Mouse (Mus musculus) T-helper 1 cell (primary cell): ENCODE measurements around the gene Neurog1.

ENCODE experiments used
- in situ Hi-C: fragments of 300-600 bp; cut with MboI, MseI; formaldehyde crosslinking; loops from one replicate; pipeline ENCODE4 v1.15.1; 2025; ENCODE audit warnings: high pct_unique_total_duplicates

The Neurog1 gene

GRCm38 (mm10) chr13:56251924-56252619, at the start of gene Neurog1:
Gene Neurog1, minus strand, starts transcription at chr13:56252163.
- in situ Hi-C loops: no loop called here

GRCm38 (mm10) chr13:56299336-56299735, 47.4 kb upstream of the Neurog1 start:
- in situ Hi-C loops: loop anchor here (25.0 kb wide), 1 partner anchor 138 kb away; the partner anchor contains the start of genes Gm3045 and Slc25a48

DNA sequence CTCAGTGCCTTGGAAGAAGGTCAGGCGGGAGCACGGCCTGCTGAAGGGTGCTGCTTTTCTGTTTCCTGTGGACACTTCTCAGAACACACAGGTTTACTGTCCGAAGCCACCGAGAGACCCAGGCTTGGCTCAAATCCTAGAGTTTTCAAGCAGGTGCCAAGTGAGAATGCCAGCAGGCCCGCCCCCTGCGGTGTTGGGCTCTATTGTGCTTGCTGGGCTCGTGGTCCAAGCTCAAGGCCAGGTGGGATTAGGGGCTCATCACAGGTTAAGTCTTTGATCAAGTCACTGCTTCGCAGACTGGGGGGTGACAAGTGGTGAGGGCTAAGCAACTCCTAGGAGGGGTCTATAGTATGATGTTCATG, 44.7 kb upstream of the Neurog1 start:
- in situ Hi-C loops: loop anchor here (25.0 kb wide), 1 partner anchor 141 kb away; the partner anchor contains the start of genes Gm3045 and Slc25a48

DNA sequence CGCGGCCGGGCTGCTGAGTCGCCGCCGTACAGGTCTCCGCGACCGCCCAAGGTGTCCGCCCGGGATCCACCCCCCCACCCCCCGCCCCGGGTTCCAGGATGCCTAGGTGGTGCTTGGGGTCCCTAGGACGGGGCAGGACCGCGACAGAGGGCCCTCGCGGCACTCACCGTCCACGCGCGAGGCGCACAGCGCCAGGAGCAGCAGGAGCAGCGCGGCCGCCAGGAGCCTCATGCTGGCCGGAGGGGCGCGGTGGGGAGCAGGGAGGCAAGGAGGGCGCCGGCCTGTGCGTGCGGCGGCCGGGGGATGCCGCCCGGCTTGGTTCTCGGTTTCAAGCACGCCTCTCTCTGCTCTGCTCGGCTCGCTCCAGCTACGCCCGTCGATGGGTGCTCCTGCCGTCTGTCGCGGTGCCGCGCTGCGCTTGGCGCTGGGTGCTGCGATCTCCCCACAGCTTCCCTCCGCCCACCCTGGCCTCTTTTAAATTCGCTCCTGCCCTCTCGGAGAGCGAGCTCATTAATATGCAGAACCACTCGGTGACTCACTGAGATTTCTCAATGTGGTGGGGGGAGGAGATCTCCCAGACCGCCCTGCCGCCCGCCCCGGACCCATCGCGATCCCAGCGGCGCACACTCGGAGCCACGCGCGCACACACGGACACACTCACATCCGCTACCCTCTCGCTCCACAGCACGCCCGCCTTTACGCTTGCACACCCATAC, 44.1 kb upstream of the Neurog1 start, which contains the start of gene Cxcl14:
Gene Cxcl14 (minus strand): TSS at position 609 of the 716 bp plus-strand sequence.
- in situ Hi-C loops: loop anchor here (25.0 kb wide), 1 partner anchor 141 kb away; the partner anchor contains the start of genes Gm3045 and Slc25a48

- in situ Hi-C loops: loop anchor here (25.0 kb wide), 1 partner anchor 142 kb away; the partner anchor contains the start of genes Gm3045 and Slc25a48
Measured at GRCm38 (mm10) chr13:56295586-56295942, 43.6 kb upstream of the Neurog1 start.

DNA sequence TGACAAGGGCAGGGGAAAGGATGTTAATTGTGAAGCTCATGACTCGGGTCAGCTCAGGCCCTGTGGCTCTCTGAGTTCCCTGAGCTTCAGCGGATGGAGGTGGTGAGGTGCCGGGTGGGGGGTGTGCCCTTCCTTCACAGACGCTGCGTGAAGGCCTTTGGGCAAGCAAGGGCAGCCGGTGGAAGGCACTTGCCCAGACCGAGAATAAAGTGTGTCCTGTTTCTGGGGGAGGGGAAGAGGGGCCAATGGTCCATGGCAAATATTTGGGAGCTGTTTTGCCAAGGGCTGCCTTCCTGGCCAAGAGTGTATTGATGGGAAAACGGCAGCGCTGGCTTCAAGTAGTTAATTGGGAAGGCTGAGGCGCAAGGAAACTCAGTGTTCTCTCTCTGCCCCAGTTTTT, 42.9 kb upstream of the Neurog1 start:
- in situ Hi-C loops: loop anchor here (25.0 kb wide), 1 partner anchor 142 kb away; the partner anchor contains the start of genes Gm3045 and Slc25a48

- in situ Hi-C loops: loop anchor here (25.0 kb wide), 1 partner anchor 147 kb away; the partner anchor contains the start of genes Gm3045 and Slc25a48
Measured at GRCm38 (mm10) chr13:56289998-56290397, 38.0 kb upstream of the Neurog1 start.

- in situ Hi-C loops: loop anchor here (25.0 kb wide), 1 partner anchor 148 kb away; the partner anchor contains the start of genes Gm3045 and Slc25a48
Measured at GRCm38 (mm10) chr13:56289261-56289660, 37.3 kb upstream of the Neurog1 start.

GRCm38 (mm10) chr13:56288601-56289000, 36.6 kb upstream of the Neurog1 start:
- in situ Hi-C loops: loop anchor here (25.0 kb wide), 1 partner anchor 149 kb away; the partner anchor contains the start of genes Gm3045 and Slc25a48

DNA sequence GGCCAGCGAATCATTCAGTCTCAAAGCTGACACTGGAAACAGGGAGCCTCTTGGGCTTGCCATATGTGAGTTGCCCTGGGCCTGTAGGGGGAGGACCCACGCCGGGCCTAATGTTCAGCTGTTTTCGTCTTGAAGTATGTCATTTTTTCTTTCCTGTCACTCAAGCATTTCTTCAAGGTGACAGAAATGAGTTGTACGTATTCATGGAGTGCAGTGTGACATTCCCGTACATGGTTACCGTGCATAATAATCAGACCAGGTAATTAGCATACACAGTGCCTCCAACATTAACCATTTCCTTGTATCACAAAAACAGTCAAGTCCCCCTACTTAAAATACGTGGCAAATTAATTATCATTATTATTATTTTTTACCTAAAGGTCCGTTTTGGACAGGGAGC, 35.1 kb upstream of the Neurog1 start:
- in situ Hi-C loops: loop anchor here (25.0 kb wide), 1 partner anchor 150 kb away; the partner anchor contains the start of genes Gm3045 and Slc25a48

DNA sequence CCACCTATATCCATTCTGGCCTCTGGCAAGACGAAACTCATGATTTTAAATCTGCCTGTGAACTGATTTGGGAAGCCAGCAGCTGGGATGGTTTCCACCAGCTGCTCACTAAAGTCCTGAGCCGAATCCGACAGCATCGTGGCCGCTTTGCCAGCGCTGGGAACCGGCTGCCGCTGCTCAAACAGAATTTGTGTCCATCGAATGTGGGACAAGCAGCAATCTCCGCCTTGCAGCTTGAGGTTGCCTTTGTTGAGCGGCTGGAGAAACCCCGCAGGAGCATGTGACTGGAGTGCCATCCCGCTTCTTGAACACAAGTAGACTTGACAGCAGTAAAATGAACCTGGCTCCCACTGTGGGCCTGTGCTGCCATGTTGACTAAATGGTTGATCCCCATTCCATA, 31.4 kb upstream of the Neurog1 start:
- in situ Hi-C loops: loop anchor here (25.0 kb wide), 1 partner anchor 154 kb away; the partner anchor contains the start of genes Gm3045 and Slc25a48

- in situ Hi-C loops: loop anchor here (25.0 kb wide), 1 partner anchor 157 kb away; the partner anchor contains the start of genes Gm3045 and Slc25a48
Measured at GRCm38 (mm10) chr13:56280356-56280755, 28.4 kb upstream of the Neurog1 start.

DNA sequence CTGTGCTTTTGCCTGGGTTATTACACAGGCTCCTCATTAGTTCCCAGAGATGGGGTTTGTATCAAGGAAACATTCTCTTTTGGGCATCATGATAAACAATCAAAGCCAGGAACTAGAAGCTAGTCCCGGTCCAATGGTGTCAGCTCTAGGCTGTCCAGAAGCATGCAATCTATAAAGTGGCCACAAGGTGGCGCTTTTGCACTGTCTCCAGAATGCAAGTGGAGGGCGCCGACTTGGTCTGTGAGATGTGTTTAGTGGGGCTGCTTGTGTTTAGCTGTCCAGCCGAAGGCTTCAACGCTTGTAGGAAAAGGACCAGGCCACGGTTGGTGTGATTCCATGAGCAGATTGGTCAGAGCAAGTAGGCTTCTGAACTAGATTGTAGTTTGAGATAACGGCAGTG, 27.5 kb upstream of the Neurog1 start:
- in situ Hi-C loops: loop anchor here (25.0 kb wide), 1 partner anchor 158 kb away; the partner anchor contains the start of genes Gm3045 and Slc25a48

DNA sequence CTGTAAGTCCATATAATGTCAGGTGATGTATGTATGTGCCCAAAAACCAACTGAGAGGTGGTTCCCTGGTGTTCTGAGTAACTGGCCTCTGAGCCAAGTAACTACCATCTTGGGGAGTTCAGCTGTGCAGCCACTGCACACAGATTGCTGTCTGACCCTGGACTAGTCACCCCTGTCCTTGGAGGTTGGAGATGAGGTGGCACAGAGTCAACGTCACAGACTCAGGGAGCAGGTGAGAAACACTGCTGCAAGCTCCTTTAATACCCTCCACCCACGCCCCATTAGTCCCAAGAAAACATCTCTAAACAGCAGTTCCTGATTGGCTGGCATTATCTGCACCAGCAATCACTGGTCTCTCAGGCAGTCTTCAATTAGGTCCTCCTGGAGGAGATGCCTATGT, 23.2 kb upstream of the Neurog1 start:
- in situ Hi-C loops: loop anchor here (25.0 kb wide), 1 partner anchor 162 kb away; the partner anchor contains the start of genes Gm3045 and Slc25a48

GRCm38 (mm10) chr13:56270124-56270523, 18.2 kb upstream of the Neurog1 start:
- in situ Hi-C loops: no loop called here

- in situ Hi-C loops: no loop called here
Measured at GRCm38 (mm10) chr13:56267396-56267795, 15.4 kb upstream of the Neurog1 start.

- in situ Hi-C loops: no loop called here
Measured at GRCm38 (mm10) chr13:56266435-56266834, 14.5 kb upstream of the Neurog1 start.

- in situ Hi-C loops: no loop called here
Measured at GRCm38 (mm10) chr13:56265661-56266060, 13.7 kb upstream of the Neurog1 start.

GRCm38 (mm10) chr13:56262269-56262668, 10.3 kb upstream of the Neurog1 start:
- in situ Hi-C loops: loop anchor here (5.0 kb wide), 1 partner anchor 65 kb away; no protein-coding TSS in a partner anchor

GRCm38 (mm10) chr13:56260344-56260780, 8.4 kb upstream of the Neurog1 start:
- in situ Hi-C loops: loop anchor here (5.0 kb wide), 1 partner anchor 63 kb away; no protein-coding TSS in a partner anchor

GRCm38 (mm10) chr13:56259926-56260250, 7.9 kb upstream of the Neurog1 start:
- in situ Hi-C loops: loop anchor here (5.0 kb wide), 1 partner anchor 63 kb away; no protein-coding TSS in a partner anchor
